Mouse (Mus musculus): ENCODE measurements around the gene Zfp277.

Gene Zfp277

GRCm38 (mm10) chr12:40399812-40400211 is 45.9 kb downstream of the Zfp277 start:
- no peak for DNase-seq (ENCODE audit: low read depth, low spot score)
- Histone ChIP-seq H3K36me3 (ENCODE audit: control insufficient read depth, insufficient read depth, low read length, poor library complexity, severe bottlenecking) (no peaks in the 10 kb centered on the region), H3K27me3 (ENCODE audit: control insufficient read depth, insufficient read depth, low read length, poor library complexity, severe bottlenecking) (no peaks in the 10 kb centered on the region)

GRCm38 (mm10) chr12:40399386-40399785 is 46.3 kb downstream of the Zfp277 start:
- no peaks in the 10 kb centered on the region for H3K36me3 ChIP-seq (ENCODE audit: control insufficient read depth, insufficient read depth, low read length, poor library complexity, severe bottlenecking)
- no peaks in the 10 kb centered on the region for H3K27me3 ChIP-seq (ENCODE audit: control insufficient read depth, insufficient read depth, low read length, poor library complexity, severe bottlenecking)
- DNase-seq (ENCODE audit: low read depth, low spot score) = no peak

GRCm38 (mm10) chr12:40398916-40399315 is 46.8 kb downstream of the Zfp277 start:
- H3K36me3 ChIP-seq (ENCODE audit: control insufficient read depth, insufficient read depth, low read length, poor library complexity, severe bottlenecking) = no peaks in the 10 kb centered on the region
- no peak for DNase-seq (ENCODE audit: low read depth, low spot score)
- H3K27me3 ChIP-seq (ENCODE audit: control insufficient read depth, insufficient read depth, low read length, poor library complexity, severe bottlenecking) = no peaks in the 10 kb centered on the region

- DNase-seq (ENCODE audit: low read depth, low spot score) = no peak
- Histone ChIP-seq H3K27me3 (ENCODE audit: control insufficient read depth, insufficient read depth, low read length, poor library complexity, severe bottlenecking) (no peaks in the 10 kb centered on the region), H3K36me3 (ENCODE audit: control insufficient read depth, insufficient read depth, low read length, poor library complexity, severe bottlenecking) (no peaks in the 10 kb centered on the region)
Measured at GRCm38 (mm10) chr12:40392869-40393268, 52.8 kb downstream of the Zfp277 start.

- Histone ChIP-seq H3K36me3 (ENCODE audit: control insufficient read depth, insufficient read depth, low read length, poor library complexity, severe bottlenecking) (no peaks in the 10 kb centered on the region), H3K27me3 (ENCODE audit: control insufficient read depth, insufficient read depth, low read length, poor library complexity, severe bottlenecking) (no peaks in the 10 kb centered on the region)
- DNase-seq (ENCODE audit: low read depth, low spot score) = no peak
Measured at GRCm38 (mm10) chr12:40391262-40391661, 54.4 kb downstream of the Zfp277 start.

GRCm38 (mm10) chr12:40387786-40388185 is 57.9 kb downstream of the Zfp277 start:
- Histone ChIP-seq H3K27me3 (ENCODE audit: control insufficient read depth, insufficient read depth, low read length, poor library complexity, severe bottlenecking) (no peaks in the 10 kb centered on the region), H3K36me3 (ENCODE audit: control insufficient read depth, insufficient read depth, low read length, poor library complexity, severe bottlenecking) (no peaks in the 10 kb centered on the region)
- no peak for DNase-seq (ENCODE audit: low read depth, low spot score)

- DNase-seq (ENCODE audit: low read depth, low spot score) = no peak
- Histone ChIP-seq H3K36me3 (ENCODE audit: control insufficient read depth, insufficient read depth, low read length, poor library complexity, severe bottlenecking) (no peaks in the 10 kb centered on the region), H3K27me3 (ENCODE audit: control insufficient read depth, insufficient read depth, low read length, poor library complexity, severe bottlenecking) (no peaks in the 10 kb centered on the region)
Measured at GRCm38 (mm10) chr12:40385301-40385700, 60.4 kb downstream of the Zfp277 start.

GRCm38 (mm10) chr12:40383718-40384117 is 62.0 kb downstream of the Zfp277 start:
- H3K27me3 ChIP-seq (ENCODE audit: control insufficient read depth, insufficient read depth, low read length, poor library complexity, severe bottlenecking) = no peaks in the 10 kb centered on the region
- DNase-seq (ENCODE audit: low read depth, low spot score) = no peak

GRCm38 (mm10) chr12:40382539-40382938 is 63.2 kb downstream of the Zfp277 start:
- DNase-seq (ENCODE audit: low read depth, low spot score) = no peak
- 0 out of 2 replicates have a peak, but pooled peaks cover 2% of the 10 kb centered on the region for H3K36me3 ChIP-seq (ENCODE audit: control insufficient read depth, insufficient read depth, low read length, poor library complexity, severe bottlenecking)
- no peaks in the 10 kb centered on the region for H3K27me3 ChIP-seq (ENCODE audit: control insufficient read depth, insufficient read depth, low read length, poor library complexity, severe bottlenecking)

More at GRCm38 (mm10) chr12:40383718-40384117, 62.0 kb downstream of the Zfp277 start:
- H3K36me3 ChIP-seq (ENCODE audit: control insufficient read depth, insufficient read depth, low read length, poor library complexity, severe bottlenecking) = no peaks in the 10 kb centered on the region

- DNase-seq (ENCODE audit: low read depth, low spot score) = peak; percentile 2
- Histone ChIP-seq H3K27me3 (ENCODE audit: control insufficient read depth, insufficient read depth, low read length, poor library complexity, severe bottlenecking) (no peaks in the 10 kb centered on the region), H3K36me3 (ENCODE audit: control insufficient read depth, insufficient read depth, low read length, poor library complexity, severe bottlenecking) (0 out of 2 replicates have a peak, but pooled peaks cover 3% of the 10 kb centered on the region)
Measured at GRCm38 (mm10) chr12:40381824-40382223, 63.9 kb downstream of the Zfp277 start.

GRCm38 (mm10) chr12:40381173-40381801 is 64.4 kb downstream of the Zfp277 start:
- Histone ChIP-seq H3K36me3 (ENCODE audit: control insufficient read depth, insufficient read depth, low read length, poor library complexity, severe bottlenecking) (0 out of 2 replicates have a peak, but pooled peaks cover 3% of the 10 kb centered on the region), H3K27me3 (ENCODE audit: control insufficient read depth, insufficient read depth, low read length, poor library complexity, severe bottlenecking) (no peaks in the 10 kb centered on the region)
- peak; percentile 67 for DNase-seq (ENCODE audit: low read depth, low spot score)

- peak; percentile 67 for DNase-seq (ENCODE audit: low read depth, low spot score)
- Histone ChIP-seq H3K27me3 (ENCODE audit: control insufficient read depth, insufficient read depth, low read length, poor library complexity, severe bottlenecking) (no peaks in the 10 kb centered on the region), H3K36me3 (ENCODE audit: control insufficient read depth, insufficient read depth, low read length, poor library complexity, severe bottlenecking) (0 out of 2 replicates have a peak, but pooled peaks cover 3% of the 10 kb centered on the region)
Measured at GRCm38 (mm10) chr12:40379538-40379923, 66.2 kb downstream of the Zfp277 start.

GRCm38 (mm10) chr12:40378621-40379537 is 66.8 kb downstream of the Zfp277 start:
- no peak for DNase-seq (ENCODE audit: low read depth, low spot score)
- Histone ChIP-seq H3K36me3 (ENCODE audit: control insufficient read depth, insufficient read depth, low read length, poor library complexity, severe bottlenecking) (0 out of 2 replicates have a peak, but pooled peaks cover 3% of the 10 kb centered on the region), H3K27me3 (ENCODE audit: control insufficient read depth, insufficient read depth, low read length, poor library complexity, severe bottlenecking) (no peaks in the 10 kb centered on the region)

- H3K27me3 ChIP-seq (ENCODE audit: control insufficient read depth, insufficient read depth, low read length, poor library complexity, severe bottlenecking) = no peaks in the 10 kb centered on the region
- DNase-seq (ENCODE audit: low read depth, low spot score) = no peak
- no peaks in the 10 kb centered on the region for H3K36me3 ChIP-seq (ENCODE audit: control insufficient read depth, insufficient read depth, low read length, poor library complexity, severe bottlenecking)
Measured at GRCm38 (mm10) chr12:40351879-40352278, 93.8 kb downstream of the Zfp277 start.

- Histone ChIP-seq H3K36me3 (ENCODE audit: control insufficient read depth, insufficient read depth, low read length, poor library complexity, severe bottlenecking) (no peaks in the 10 kb centered on the region), H3K27me3 (ENCODE audit: control insufficient read depth, insufficient read depth, low read length, poor library complexity, severe bottlenecking) (no peaks in the 10 kb centered on the region)
- DNase-seq (ENCODE audit: low read depth, low spot score) = no peak
Measured at GRCm38 (mm10) chr12:40348251-40348650, 97.5 kb downstream of the Zfp277 start.
